ENCODE assay signal across 8 mouse cellular contexts in the genomic region with DNA sequence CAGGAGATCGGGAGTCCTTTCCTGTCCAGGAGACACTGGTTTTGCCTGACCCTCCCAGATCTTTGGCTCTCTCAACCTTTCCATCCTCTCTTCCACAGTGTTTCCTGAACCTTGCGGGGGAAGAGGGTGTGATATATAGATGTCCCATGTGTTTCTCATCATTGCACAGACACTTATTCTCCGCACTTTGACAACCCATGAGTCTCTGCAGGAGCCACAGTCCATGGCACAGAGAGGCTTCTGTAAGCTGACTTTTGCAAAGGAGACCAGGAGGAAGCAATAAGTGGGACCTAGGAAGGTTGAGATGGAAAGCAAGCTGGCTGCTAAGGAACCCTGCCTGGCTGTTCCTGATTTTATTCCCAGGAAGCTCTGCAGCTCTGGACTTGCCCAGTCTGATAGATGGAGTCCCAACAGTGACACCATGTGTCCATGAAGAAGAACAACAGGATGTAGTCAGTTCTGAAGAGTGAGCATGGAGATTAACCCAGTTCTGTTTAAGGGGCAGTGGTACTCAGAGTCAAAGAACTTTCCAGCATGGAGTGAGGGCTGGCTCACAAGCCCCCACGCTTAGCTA.
DNase-seq lines count a peak whose midpoint lies in the region; ATAC-seq lines count a peak whose summit lies in the region.

No protein-coding gene starts in this region.

- H3K4me2 ChIP-seq in intestine, embryonic 14.5 days (ENCODE audit: low read length) = no peak overlapping the region
- no peak overlapping the region for H3K4me2 ChIP-seq in intestine, embryonic 15.5 days (replicated peaks)

- peak; percentile 52 for DNase-seq in intestine, embryonic 14.5 days (ENCODE audit: low spot score)
- DNase-seq in right cerebral cortex, adult 18-20 months = peak; percentile 11
- DNase-seq in right cerebral cortex, postnatal 36 days (ENCODE audit: low spot score in 2 of 2) = no peak
- DNase-seq in embryo, embryonic 10.5 days (ENCODE audit: low spot score) = peak; percentile 68
- DNase-seq in retina, adult 2 months (ENCODE audit: low read depth, low spot score) = peak; percentile 6
- no peak for DNase-seq in urinary bladder, postnatal 14 days (ENCODE audit: low spot score)
- DNase-seq in urinary bladder, adult 18-20 months (ENCODE audit: low spot score in 2 of 2) = no peak

- no peak overlapping the region for H3K9ac ChIP-seq in intestine, embryonic 14.5 days (ENCODE audit: low read length)
- H3K9ac ChIP-seq in intestine, embryonic 15.5 days = no peak overlapping the region

- H3K9me3 ChIP-seq in intestine, embryonic 14.5 days (ENCODE audit: control insufficient read depth, low read length) = no peaks in the 10 kb centered on the region
- no peaks in the 10 kb centered on the region for H3K9me3 ChIP-seq in intestine, embryonic 15.5 days

- 68% methylated on average over 4 of the region's 4 CpGs for WGBS in intestine, embryonic 14.5 days
- 76% methylated on average over 4 of the region's 4 CpGs for WGBS in intestine, embryonic 15.5 days

- H3K4me3 ChIP-seq in intestine, embryonic 14.5 days (ENCODE audit: low read depth, low read length) = no peak overlapping the region
- H3K4me3 ChIP-seq in intestine, embryonic 15.5 days (replicated peaks) = no peak overlapping the region

- H3K36me3 ChIP-seq in intestine, embryonic 14.5 days (ENCODE audit: control insufficient read depth, insufficient read depth, low read length) = no peaks in the 10 kb centered on the region
- no peaks in the 10 kb centered on the region for H3K36me3 ChIP-seq in intestine, embryonic 15.5 days

- ATAC-seq in intestine, embryonic 14.5 days (replicated peaks; ENCODE audit: low FRiP score, low TSS enrichment, low read depth) = no peak
- ATAC-seq in intestine, embryonic 15.5 days = no peak

- H3K4me1 ChIP-seq in intestine, embryonic 14.5 days (replicated peaks; ENCODE audit: control insufficient read depth, insufficient read depth, low read length) = no peaks in the 10 kb centered on the region
- H3K4me1 ChIP-seq in intestine, embryonic 15.5 days (replicated peaks) = no peaks in the 10 kb centered on the region

- no peak overlapping the region for H3K27ac ChIP-seq in intestine, embryonic 14.5 days (ENCODE audit: low read depth)
- no peak overlapping the region for H3K27ac ChIP-seq in intestine, embryonic 15.5 days

- no peaks in the 10 kb centered on the region for H3K27me3 ChIP-seq in intestine, embryonic 14.5 days (replicated peaks; ENCODE audit: control insufficient read depth, insufficient read depth, low read length)
- H3K27me3 ChIP-seq in intestine, embryonic 15.5 days (replicated peaks) = no peaks in the 10 kb centered on the region

Comparison
In these comparisons a context has a peak if more than half of its experiments do, and no peak if none do; other contexts are left out.
1. DNase-seq: peak in intestine, embryonic 14.5 days (single experiment), right cerebral cortex, adult 18-20 months (single experiment), embryo, embryonic 10.5 days (single experiment) and retina, adult 2 months (single experiment); none in right cerebral cortex, postnatal 36 days (0 of 2), urinary bladder, postnatal 14 days (single experiment) and urinary bladder, adult 18-20 months (0 of 2).